Mouse (Mus musculus) C2C12 (cell line): Measurements from ENCODE around the gene Aak1.

Experiments
- CTCF ChIP-seq: IDR thresholded peaks from one replicate; pipeline ENCODE4 v1.5.1; 2011; ENCODE audit not compliant: control insufficient read depth, insufficient read depth, insufficient read length
- MYOG ChIP-seq: IDR thresholded peaks from one replicate; pipeline ENCODE4 v1.6.1; 2011; ENCODE audit not compliant: control insufficient read depth, insufficient read length; ENCODE audit errors: extremely low read depth

GRCm38 (mm10) chr6:87039161-87039560 lies 189.8 kb downstream of the Aak1 start:
- no peak for TF ChIP-seq CTCF
- TF ChIP-seq MYOG, result no peak
